Mouse (Mus musculus) limb, embryonic 11.5 days (tissue): ENCODE data around the gene Grap. TPM values are rescaled to one million over a fixed set of nuclear protein-coding genes. Genes with fewer than 3 reads are reported as not detected.
"Not testable (repeated sequence)": the region's sequence is repeated elsewhere in the genome, so short reads cannot be mapped to it uniquely, and the experiment has no call there.

Source experiments
- ATAC-seq: fragments of 200-750 bp; cut with Nextera tagmentation; 2 replicates; pipeline ENCODE4 v1.8.0; 2017; ENCODE audit warnings: low read depth; ENCODE audit not compliant: insufficient number of reproducible peaks, low FRiP score, low TSS enrichment
- DNase-seq: peaks from one replicate; pipeline ENCODE4 v3.0.0-alpha.2; 2015; ENCODE audit warnings: low spot score
- H3K27ac ChIP-seq: fragments of 300-500 bp; sonication (generic); replicated peaks from 2 replicates; pipeline ENCODE4 v1.5.1; 2014; ENCODE audit warnings: low read depth, mild to moderate bottlenecking, low read length
- H3K27me3 ChIP-seq: fragments of 300-500 bp; sonication (generic); 2 replicates; pipeline ENCODE4 v1.6.1; 2014; ENCODE audit warnings: mild to moderate bottlenecking, low read length, mixed read lengths; ENCODE audit not compliant: control insufficient read depth, insufficient read depth
- H3K36me3 ChIP-seq: fragments of 300-500 bp; sonication (generic); 2 replicates; pipeline ENCODE4 v1.6.1; 2014; ENCODE audit warnings: mild to moderate bottlenecking, low read length, moderate library complexity, mixed read lengths; ENCODE audit not compliant: control insufficient read depth, insufficient read depth
- H3K4me1 ChIP-seq: fragments of 300-500 bp; sonication (generic); 2 replicates; pipeline ENCODE4 v1.6.1; 2014; ENCODE audit warnings: low read length, mixed read lengths; ENCODE audit not compliant: control insufficient read depth, insufficient read depth
- H3K4me2 ChIP-seq: fragments of 300-500 bp; sonication (generic); 2 replicates; pipeline ENCODE4 v1.6.1; 2014; ENCODE audit warnings: low read depth, mild to moderate bottlenecking, moderate library complexity; ENCODE audit not compliant: severe bottlenecking
- H3K4me3 ChIP-seq: fragments of 300-500 bp; sonication (generic); 2 replicates; pipeline ENCODE4 v1.5.1; 2014; ENCODE audit warnings: low read depth, low read length
- H3K9ac ChIP-seq: fragments of 300-500 bp; sonication (generic); 2 replicates; pipeline ENCODE4 v1.6.1; 2014; ENCODE audit warnings: mild to moderate bottlenecking, low read length
- H3K9me3 ChIP-seq: fragments of 300-500 bp; sonication (generic); 2 replicates; pipeline ENCODE4 v1.6.1; 2016; ENCODE audit warnings: low read length; ENCODE audit not compliant: control insufficient read depth
- WGBS: fragments of 180-500 bp; shearing (Covaris S2); extraction: QIAGEN DNeasy Blood & Tissue Kit; methylation state at CpG from one replicate; pipeline ENCODE4 v1.1.7; 2014; 5-methylcytosine and 5-hydroxymethylcytosine counted together
- polyA plus RNA-seq: library from polyadenylated mRNA; unstranded; fragments of >200 nt; fragmentation: Nextera tagmentation; extraction: Ambion mirVana; gene quantifications from 2 replicates; pipeline ENCODE4 v1.2.1, GENCODE M21; 2014

The Grap gene
- polyA plus RNA-seq, 1 experiment from 2014 or later = 5.2 TPM

- H3K9ac ChIP-seq = no peak overlapping the region
- ATAC-seq = no peak
- 89% methylated on average over 1 of the region's 1 CpGs for WGBS
These were observed 26.6 kb upstream of the Grap start for GRCm38 (mm10) chr11:61626509-61626908.

GRCm38 (mm10) chr11:61629621-61630020 lies 23.4 kb upstream of the Grap start:
- DNase-seq (peak; percentile 26), ATAC-seq (no peak)
- H3K27me3 ChIP-seq = no peaks in the 10 kb centered on the region
- no peaks in the 10 kb centered on the region for H3K36me3 ChIP-seq
- H3K4me2 ChIP-seq = no peak overlapping the region
- H3K9me3 ChIP-seq = no peaks in the 10 kb centered on the region
- no peak overlapping the region for H3K27ac ChIP-seq
- H3K4me3 ChIP-seq = no peak overlapping the region
- H3K4me1 ChIP-seq = no peaks in the 10 kb centered on the region
- 63% methylated on average over 3 of the region's 3 CpGs for WGBS
- H3K9ac ChIP-seq = no peak overlapping the region

More at GRCm38 (mm10) chr11:61626509-61626908, 26.6 kb upstream of the Grap start:
- Histone ChIP-seq H3K4me1 (no peaks in the 10 kb centered on the region), H3K4me3 (no peak overlapping the region), H3K27me3 (no peaks in the 10 kb centered on the region), H3K27ac (no peak overlapping the region), H3K4me2 (no peak overlapping the region), H3K36me3 (no peaks in the 10 kb centered on the region), H3K9me3 (no peaks in the 10 kb centered on the region)
- no peak for DNase-seq

- not testable (repeated sequence) for H3K9me3 ChIP-seq, H3K27ac ChIP-seq, H3K4me3 ChIP-seq, H3K4me1 ChIP-seq, ATAC-seq, DNase-seq, H3K9ac ChIP-seq, H3K4me2 ChIP-seq, H3K27me3 ChIP-seq, H3K36me3 ChIP-seq
- 97% methylated on average over 3 of the region's 4 CpGs for WGBS
These were observed 16.8 kb upstream of the Grap start for GRCm38 (mm10) chr11:61636309-61636708.

GRCm38 (mm10) chr11:61637413-61637812 lies 15.7 kb upstream of the Grap start:
- 58% methylated on average over 1 of the region's 1 CpGs for WGBS
- H3K4me2 ChIP-seq = no peak overlapping the region
- DNase-seq = no peak
- H3K27me3 ChIP-seq = no peaks in the 10 kb centered on the region
- no peak overlapping the region for H3K27ac ChIP-seq
- H3K9ac ChIP-seq = no peak overlapping the region
- no peak overlapping the region for H3K4me3 ChIP-seq
- no peak for ATAC-seq
- H3K36me3 ChIP-seq = no peaks in the 10 kb centered on the region
- H3K9me3 ChIP-seq = no peaks in the 10 kb centered on the region
- no peaks in the 10 kb centered on the region for H3K4me1 ChIP-seq

GRCm38 (mm10) chr11:61637856-61638255 lies 15.2 kb upstream of the Grap start:
- 88% methylated on average over 3 of the region's 3 CpGs for WGBS

GRCm38 (mm10) chr11:61638764-61639536 lies 14.1 kb upstream of the Grap start:
- WGBS = 77% methylated on average over 12 of the region's 12 CpGs
- no peak for ATAC-seq

More at GRCm38 (mm10) chr11:61637856-61638255, 15.2 kb upstream of the Grap start:
- Histone ChIP-seq H3K4me2 (no peak overlapping the region), H3K9me3 (no peaks in the 10 kb centered on the region), H3K4me3 (no peak overlapping the region), H3K9ac (no peak overlapping the region), H3K36me3 (no peaks in the 10 kb centered on the region), H3K27me3 (no peaks in the 10 kb centered on the region), H3K27ac (no peak overlapping the region), H3K4me1 (no peaks in the 10 kb centered on the region)
- no peak for ATAC-seq
- DNase-seq = no peak

GRCm38 (mm10) chr11:61639601-61640177 lies 13.4 kb upstream of the Grap start:
- H3K4me2 ChIP-seq = no peak overlapping the region
- ATAC-seq = no peak
- no peaks in the 10 kb centered on the region for H3K4me1 ChIP-seq
- 89% methylated on average over 6 of the region's 6 CpGs for WGBS
- H3K9me3 ChIP-seq = no peaks in the 10 kb centered on the region
- no peak overlapping the region for H3K4me3 ChIP-seq
- no peak overlapping the region for H3K9ac ChIP-seq
- no peak overlapping the region for H3K27ac ChIP-seq
- no peaks in the 10 kb centered on the region for H3K36me3 ChIP-seq
- DNase-seq = no peak
- no peaks in the 10 kb centered on the region for H3K27me3 ChIP-seq

More at GRCm38 (mm10) chr11:61638764-61639536, 14.1 kb upstream of the Grap start:
- no peaks in the 10 kb centered on the region for H3K4me1 ChIP-seq
- no peaks in the 10 kb centered on the region for H3K27me3 ChIP-seq
- no peak overlapping the region for H3K4me2 ChIP-seq
- no peak overlapping the region for H3K9ac ChIP-seq
- no peak for DNase-seq
- no peak overlapping the region for H3K4me3 ChIP-seq
- H3K9me3 ChIP-seq = no peaks in the 10 kb centered on the region
- H3K36me3 ChIP-seq = no peaks in the 10 kb centered on the region
- no peak overlapping the region for H3K27ac ChIP-seq

GRCm38 (mm10) chr11:61640585-61640984 lies 12.5 kb upstream of the Grap start:
- not testable (repeated sequence) for H3K9me3 ChIP-seq, H3K36me3 ChIP-seq, H3K27ac ChIP-seq, H3K9ac ChIP-seq, H3K4me1 ChIP-seq, H3K27me3 ChIP-seq, H3K4me3 ChIP-seq, DNase-seq, ATAC-seq, H3K4me2 ChIP-seq
- 71% methylated on average over 9 of the region's 9 CpGs for WGBS
